Mouse (Mus musculus) kidney, embryonic 16.5 days (tissue): ENCODE measurements at regions not wholly inside any gene's neighbourhood (a gene's known extent, or its start where the extent isn't known, plus 50 kb on each side); places are given as distances from the start of the nearest gene placed in this dataset.

Experiments
- ATAC-seq: fragments of 200-750 bp; cut with Nextera tagmentation; 2 replicates; pipeline ENCODE4 v1.8.0; 2017; ENCODE audit warnings: moderate TSS enrichment; ENCODE audit not compliant: low FRiP score, low TSS enrichment
- H3K27ac ChIP-seq: fragments of 300-500 bp; sonication (generic); 2 replicates; pipeline ENCODE4 v1.5.1; 2014; ENCODE audit warnings: low read length
- H3K27me3 ChIP-seq: fragments of 300-500 bp; sonication (generic); 2 replicates; pipeline ENCODE4 v1.6.1; 2014; ENCODE audit warnings: low read length, control low read depth, mixed read lengths; ENCODE audit not compliant: insufficient read depth
- H3K36me3 ChIP-seq: fragments of 300-500 bp; sonication (generic); 2 replicates; pipeline ENCODE4 v1.6.1; 2014; ENCODE audit warnings: low read length, control low read depth, mixed read lengths; ENCODE audit not compliant: insufficient read depth
- H3K4me1 ChIP-seq: fragments of 300-500 bp; sonication (generic); 2 replicates; pipeline ENCODE4 v1.6.1; 2014; ENCODE audit warnings: low read length, control low read depth, mixed read lengths; ENCODE audit not compliant: insufficient read depth
- H3K4me2 ChIP-seq: fragments of 300-500 bp; sonication (generic); replicated peaks from 2 replicates; pipeline ENCODE4 v1.6.1; 2014; ENCODE audit warnings: low read depth, low read length
- H3K4me3 ChIP-seq: fragments of 300-500 bp; sonication (generic); 2 replicates; pipeline ENCODE4 v1.5.1; 2014; ENCODE audit warnings: mild to moderate bottlenecking, low read length
- H3K9ac ChIP-seq: fragments of 300-500 bp; sonication (generic); replicated peaks from 2 replicates; pipeline ENCODE4 v1.6.1; 2014; ENCODE audit warnings: low read length
- H3K9me3 ChIP-seq: fragments of 300-500 bp; sonication (generic); 2 replicates; pipeline ENCODE4 v1.6.1; 2016; ENCODE audit warnings: low read length, control low read depth
- WGBS: fragments of 180-500 bp; shearing (Covaris S2); extraction: QIAGEN DNeasy Blood & Tissue Kit; methylation state at CpG from one replicate; pipeline ENCODE4 v1.1.7; 2014; 5-methylcytosine and 5-hydroxymethylcytosine counted together

GRCm38 (mm10) chr3:153080371-153080770 is 98.3 kb upstream of the St6galnac5 start:
- no peaks in the 10 kb centered on the region for H3K9me3 ChIP-seq
- H3K27me3 ChIP-seq = no peaks in the 10 kb centered on the region
- no peak overlapping the region for H3K9ac ChIP-seq
- no peak overlapping the region for H3K4me3 ChIP-seq
- H3K4me2 ChIP-seq = no peak overlapping the region
- H3K36me3 ChIP-seq = no peaks in the 10 kb centered on the region
- WGBS = 72% methylated on average over 3 of the region's 3 CpGs
- H3K4me1 ChIP-seq = no peaks in the 10 kb centered on the region; the same call in 1 of the 2 replicates
- ATAC-seq = no peak
- no peak overlapping the region for H3K27ac ChIP-seq

GRCm38 (mm10) chr3:153077846-153078703 is 96.0 kb upstream of the St6galnac5 start:
- Histone ChIP-seq H3K4me2 (no peak overlapping the region), H3K4me3 (no peak overlapping the region), H3K9ac (no peak overlapping the region), H3K9me3 (no peaks in the 10 kb centered on the region), H3K27me3 (no peaks in the 10 kb centered on the region), H3K27ac (no peak overlapping the region), H3K36me3 (no peaks in the 10 kb centered on the region), H3K4me1 (no peaks in the 10 kb centered on the region)
- ATAC-seq = no peak
- 64% methylated on average over 14 of the region's 14 CpGs for WGBS

- H3K4me3 ChIP-seq = no peak overlapping the region
- H3K9me3 ChIP-seq = no peaks in the 10 kb centered on the region
- H3K36me3 ChIP-seq = no peaks in the 10 kb centered on the region
- H3K4me1 ChIP-seq = no peaks in the 10 kb centered on the region
- no peaks in the 10 kb centered on the region for H3K27me3 ChIP-seq
- WGBS = 61% methylated on average over 10 of the region's 10 CpGs
- H3K4me2 ChIP-seq = no peak overlapping the region
- H3K27ac ChIP-seq = no peak overlapping the region
- ATAC-seq = no peak
- no peak overlapping the region for H3K9ac ChIP-seq
These were observed 90.3 kb upstream of the St6galnac5 start for GRCm38 (mm10) chr3:153072200-153072919.

- ATAC-seq = no peak
- H3K27me3 ChIP-seq = no peaks in the 10 kb centered on the region
- no peak overlapping the region for H3K9ac ChIP-seq
- H3K4me2 ChIP-seq = no peak overlapping the region
- no peak overlapping the region for H3K27ac ChIP-seq
- no peak overlapping the region for H3K4me3 ChIP-seq
- H3K4me1 ChIP-seq = no peaks in the 10 kb centered on the region
- no peaks in the 10 kb centered on the region for H3K9me3 ChIP-seq
- 81% methylated on average over 8 of the region's 8 CpGs for WGBS
- H3K36me3 ChIP-seq = no peaks in the 10 kb centered on the region
These were observed 89.5 kb upstream of the St6galnac5 start for GRCm38 (mm10) chr3:153071549-153071948.

GRCm38 (mm10) chr3:153071123-153071522 is 89.1 kb upstream of the St6galnac5 start:
- ATAC-seq = no peak
- 86% methylated on average over 3 of the region's 3 CpGs for WGBS
- Histone ChIP-seq H3K9ac (no peak overlapping the region), H3K27ac (no peak overlapping the region), H3K4me1 (no peaks in the 10 kb centered on the region), H3K4me3 (no peak overlapping the region), H3K27me3 (no peaks in the 10 kb centered on the region), H3K9me3 (no peaks in the 10 kb centered on the region), H3K4me2 (no peak overlapping the region), H3K36me3 (no peaks in the 10 kb centered on the region)

- H3K27ac ChIP-seq = no peak overlapping the region
- no peak overlapping the region for H3K9ac ChIP-seq
- ATAC-seq = no peak
- H3K4me2 ChIP-seq = no peak overlapping the region
- no peaks in the 10 kb centered on the region for H3K36me3 ChIP-seq
- WGBS = 76% methylated on average over 3 of the region's 3 CpGs
- no peaks in the 10 kb centered on the region for H3K4me1 ChIP-seq
- no peaks in the 10 kb centered on the region for H3K27me3 ChIP-seq
- H3K9me3 ChIP-seq = no peaks in the 10 kb centered on the region
- H3K4me3 ChIP-seq = no peak overlapping the region
These were observed 83.8 kb upstream of the St6galnac5 start for GRCm38 (mm10) chr3:153065890-153066289.

- Histone ChIP-seq H3K4me3 (no peak overlapping the region), H3K27ac (no peak overlapping the region), H3K4me2 (no peak overlapping the region), H3K4me1 (no peaks in the 10 kb centered on the region), H3K27me3 (no peaks in the 10 kb centered on the region), H3K36me3 (no peaks in the 10 kb centered on the region), H3K9ac (no peak overlapping the region), H3K9me3 (no peaks in the 10 kb centered on the region)
- no peak for ATAC-seq
- 94% methylated on average over 3 of the region's 3 CpGs for WGBS
These were observed 71.1 kb upstream of the St6galnac5 start for GRCm38 (mm10) chr3:153053163-153053562.

- H3K27me3 ChIP-seq = no peaks in the 10 kb centered on the region
- H3K36me3 ChIP-seq = no peaks in the 10 kb centered on the region
- H3K9me3 ChIP-seq = 0 out of 2 replicates have a peak, but pooled peaks cover 3% of the 10 kb centered on the region
- ATAC-seq = no peak
- H3K27ac ChIP-seq = no peak overlapping the region
- H3K9ac ChIP-seq = no peak overlapping the region
- no peaks in the 10 kb centered on the region for H3K4me1 ChIP-seq
- H3K4me2 ChIP-seq = no peak overlapping the region
- H3K4me3 ChIP-seq = no peak overlapping the region
These were observed 69.5 kb upstream of the St6galnac5 start for GRCm38 (mm10) chr3:153051566-153051965.

GRCm38 (mm10) chr3:153045328-153045727 is 63.3 kb upstream of the St6galnac5 start:
- Histone ChIP-seq H3K27me3 (no peaks in the 10 kb centered on the region), H3K9me3 (0 out of 2 replicates have a peak, but pooled peaks cover 3% of the 10 kb centered on the region), H3K36me3 (no peaks in the 10 kb centered on the region), H3K27ac (no peak overlapping the region), H3K4me3 (no peak overlapping the region), H3K4me1 (no peaks in the 10 kb centered on the region), H3K9ac (no peak overlapping the region), H3K4me2 (no peak overlapping the region)
- 90% methylated on average over 2 of the region's 2 CpGs for WGBS
- ATAC-seq = no peak

GRCm38 (mm10) chr3:153033980-153034379 is 51.9 kb upstream of the St6galnac5 start:
- no peaks in the 10 kb centered on the region for H3K9me3 ChIP-seq
- ATAC-seq = no peak
- H3K27me3 ChIP-seq = no peaks in the 10 kb centered on the region
- H3K4me3 ChIP-seq = no peak overlapping the region
- no peak overlapping the region for H3K9ac ChIP-seq
- WGBS = 84% methylated on average over 6 of the region's 6 CpGs
- peaks cover 4% of the 10 kb centered on the region; the same call in 1 of the 2 replicates for H3K4me1 ChIP-seq
- no peak overlapping the region for H3K27ac ChIP-seq
- no peak overlapping the region for H3K4me2 ChIP-seq
- no peaks in the 10 kb centered on the region for H3K36me3 ChIP-seq
